Mouse (Mus musculus): ENCODE results near the gene Rnf157. TPM values are rescaled to one million over a fixed set of nuclear protein-coding genes. Genes with fewer than 3 reads are reported as not detected.

Rnf157 gene
- total RNA-seq, 2 experiments from 2014 or later: 24.2 to 27.5 TPM

GRCm38 (mm10) chr11:116306126-116306982, 106.5 kb downstream of the Rnf157 start:
- peak; percentile 93 for DNase-seq (ENCODE audit: low spot score)

GRCm38 (mm10) chr11:116305423-116305822, 107.4 kb downstream of the Rnf157 start:
- DNase-seq (ENCODE audit: low spot score): no peak

GRCm38 (mm10) chr11:116298621-116299020, 114.2 kb downstream of the Rnf157 start:
- no peak for DNase-seq (ENCODE audit: low spot score)

GRCm38 (mm10) chr11:116298221-116298620, 114.6 kb downstream of the Rnf157 start:
- no peak for DNase-seq (ENCODE audit: low spot score)

GRCm38 (mm10) chr11:116297017-116297416, 115.8 kb downstream of the Rnf157 start:
- DNase-seq (ENCODE audit: low spot score): no peak

- peak; percentile 45 for DNase-seq (ENCODE audit: low spot score)
Measured at GRCm38 (mm10) chr11:116296191-116296734, 116.6 kb downstream of the Rnf157 start.

- DNase-seq (ENCODE audit: low spot score): peak; percentile 48
Measured at GRCm38 (mm10) chr11:116294319-116294718, 118.5 kb downstream of the Rnf157 start.

- no peak for DNase-seq (ENCODE audit: low spot score)
Measured at GRCm38 (mm10) chr11:116293538-116294137, 119.2 kb downstream of the Rnf157 start.

- DNase-seq (ENCODE audit: low spot score): no peak
Measured at GRCm38 (mm10) chr11:116292401-116292800, 120.4 kb downstream of the Rnf157 start.

GRCm38 (mm10) chr11:116290556-116290955, 122.3 kb downstream of the Rnf157 start:
- no peak for DNase-seq (ENCODE audit: low spot score)

- DNase-seq (ENCODE audit: low spot score): no peak
Measured at GRCm38 (mm10) chr11:116287351-116287750, 125.5 kb downstream of the Rnf157 start.

Other genes starting within 250 kb of the Rnf157 start
- 10 to 100 TPM in 1 of 2 experiments, 1 to 10 TPM in 1; 8.9 to 11.0 TPM for gene Fbf1, start 244.9 kb downstream of the Rnf157 start, total RNA-seq (2021)
- gene Ten1, start 214.2 kb downstream of the Rnf157 start, total RNA-seq (2021): 10 to 100 TPM; 16.9 to 20.4 TPM
- 100 to 1,000 TPM in 1 of 2 experiments, 10 to 100 TPM in 1; 99.6 to 109 TPM for gene Acox1, start 214.0 kb downstream of the Rnf157 start, total RNA-seq (2021)
- gene Evpl, start 175.0 kb downstream of the Rnf157 start, total RNA-seq (2021): under 1 TPM; 0.02 to 0.07 TPM
- gene Srp68, start 138.8 kb downstream of the Rnf157 start, total RNA-seq (2021): 10 to 100 TPM; 82.5 to 88.8 TPM
- gene Galr2, start 132.1 kb downstream of the Rnf157 start, total RNA-seq (2021): under 1 TPM in 1 of 2 experiments, not detected in 1; 0.19 TPM
- 10 to 100 TPM; 69.0 to 86.7 TPM for gene Exoc7, start 105.8 kb downstream of the Rnf157 start, total RNA-seq (2021)
- under 1 TPM in 1 of 2 experiments, not detected in 1; 0.14 TPM for gene Foxj1, start 77.6 kb downstream of the Rnf157 start, total RNA-seq (2021)
- 10 to 100 TPM; 32.1 to 45.8 TPM for gene Ubald2, start 21.1 kb upstream of the Rnf157 start, total RNA-seq (2021)
- not detected for gene Qrich2, start 53.2 kb upstream of the Rnf157 start, total RNA-seq (2021)
- gene Prpsap1, start 81.2 kb upstream of the Rnf157 start, total RNA-seq (2021): 10 to 100 TPM; 12.3 to 12.5 TPM
- gene Sphk1, start 117.9 kb upstream of the Rnf157 start, total RNA-seq (2021): under 1 TPM; 0.80 to 0.88 TPM
- 10 to 100 TPM; 22.9 to 25.2 TPM for gene Ube2o, start 168.4 kb upstream of the Rnf157 start, total RNA-seq (2021)
- not detected for gene Aanat, start 173.4 kb upstream of the Rnf157 start, total RNA-seq (2021)
- 10 to 100 TPM; 11.2 to 11.9 TPM for gene Rhbdf2, start 214.0 kb upstream of the Rnf157 start, total RNA-seq (2021)
- under 1 TPM; 0.34 to 0.50 TPM for gene Prcd, start 240.5 kb upstream of the Rnf157 start, total RNA-seq (2021)
- 10 to 100 TPM; 10.5 to 15.0 TPM for gene Cygb, start 241.3 kb upstream of the Rnf157 start, total RNA-seq (2021)